Mouse (Mus musculus) MEL (cell line): Measurements from ENCODE around the gene Emx1. TPM values are rescaled to one million over a fixed set of nuclear protein-coding genes. Genes with fewer than 3 reads are reported as not detected.

Experiments used
- DNase-seq: peaks from one replicate; pipeline ENCODE4 v3.0.0; 2011; ENCODE audit warnings: low read depth, low spot score
- H3K27ac ChIP-seq: 2 replicates; pipeline ENCODE4 v1.5.1; 2012; ENCODE audit warnings: low read depth, mild to moderate bottlenecking, control low read depth, low read length, moderate library complexity; ENCODE audit not compliant: control insufficient read depth
- H3K27me3 ChIP-seq, 2 experiments: fragments of 150-350 bp in 1 of 2; sonication (generic) in 1 of 2; 2 replicates each; pipeline ENCODE4 v1.6.1; 2012; ENCODE audit warnings: low read length in 2 of 2, mild to moderate bottlenecking in 2 of 2, improper control_type of control experiment in 1 of 2, moderate library complexity in 1 of 2; ENCODE audit not compliant: insufficient read depth in 2 of 2, control insufficient read depth in 1 of 2
- H3K36me3 ChIP-seq, 2 experiments: 2 replicates each; pipeline ENCODE4 v1.6.1; 2012 to 2014; ENCODE audit warnings: low read length in 2 of 2, improper control_type of control experiment in 1 of 2, inconsistent platforms in 1 of 2, mild to moderate bottlenecking in 1 of 2; ENCODE audit not compliant: insufficient read depth in 2 of 2, control insufficient read depth in 1 of 2
- H3K4me1 ChIP-seq, 2 experiments: fragments of 150-350 bp in 1 of 2; sonication (generic) in 1 of 2; 2 replicates each; pipeline ENCODE4 v1.6.1; 2012; ENCODE audit warnings: low read length in 2 of 2, improper control_type of control experiment in 1 of 2, mild to moderate bottlenecking in 1 of 2; ENCODE audit not compliant: insufficient read depth in 2 of 2, control insufficient read depth in 1 of 2
- H3K4me3 ChIP-seq, 2 experiments: fragments of 150-350 bp in 1 of 2; sonication (generic) in 1 of 2; 2 replicates each; pipeline ENCODE4 v1.5.1; 2012; ENCODE audit warnings: low read depth in 2 of 2, low read length in 2 of 2, mild to moderate bottlenecking in 2 of 2, moderate library complexity in 2 of 2, control low read depth in 1 of 2, improper control_type of control experiment in 1 of 2; ENCODE audit not compliant: control insufficient read depth in 1 of 2, insufficient read depth in 1 of 2
- H3K79me2 ChIP-seq: 2 replicates; pipeline ENCODE4 v1.6.1; 2012; ENCODE audit warnings: mild to moderate bottlenecking, low read length, moderate library complexity; ENCODE audit not compliant: control insufficient read depth, poor library complexity, insufficient read depth
- H3K9ac ChIP-seq: 2 replicates; pipeline ENCODE4 v1.6.1; 2012; ENCODE audit warnings: low read depth, mild to moderate bottlenecking, control low read depth, low read length, moderate library complexity; ENCODE audit not compliant: control insufficient read depth, poor library complexity, severe bottlenecking
- H3K9me3 ChIP-seq: fragments of 150-350 bp; sonication (generic); replicated peaks from 2 replicates; pipeline ENCODE4 v1.6.1; 2012; ENCODE audit warnings: mild to moderate bottlenecking, low read length, improper control_type of control experiment, moderate library complexity; ENCODE audit not compliant: insufficient read depth
- BHLHE40 ChIP-seq: IDR thresholded peaks from 2 replicates; pipeline ENCODE4 v1.6.1; 2012; ENCODE audit warnings: low read depth, mild to moderate bottlenecking, inconsistent platforms, low read length, improper control_type of control experiment, borderline replicate concordance
- CHD1 ChIP-seq: IDR thresholded peaks from 2 replicates; pipeline ENCODE4 v1.6.1; 2012; ENCODE audit warnings: low read depth, mild to moderate bottlenecking, inconsistent platforms, low read length, improper control_type of control experiment
- E2F4 ChIP-seq: IDR thresholded peaks from 2 replicates; pipeline ENCODE4 v1.6.1; 2011; ENCODE audit warnings: low read depth, low read length, improper control_type of control experiment, borderline replicate concordance
- GABPA ChIP-seq: IDR thresholded peaks from 2 replicates; pipeline ENCODE4 v1.6.1; 2012; ENCODE audit warnings: low read depth, mild to moderate bottlenecking, inconsistent platforms, low read length, improper control_type of control experiment, moderate library complexity
- HCFC1 ChIP-seq: IDR thresholded peaks from 2 replicates; pipeline ENCODE4 v1.6.1; 2012; ENCODE audit warnings: low read depth, mild to moderate bottlenecking, inconsistent platforms, low read length, improper control_type of control experiment, moderate library complexity
- KAT2A ChIP-seq: conservative IDR thresholded peaks from 2 replicates; pipeline ENCODE4 v1.6.1; 2012; ENCODE audit warnings: low read depth, low read length, improper control_type of control experiment, inconsistent platforms
- MAFK ChIP-seq: IDR thresholded peaks from 2 replicates; pipeline ENCODE4 v1.6.1; 2011; ENCODE audit warnings: low read depth, mild to moderate bottlenecking, low read length, improper control_type of control experiment, borderline replicate concordance
- MAX ChIP-seq: IDR thresholded peaks from 2 replicates; pipeline ENCODE4 v1.6.1; 2011; ENCODE audit warnings: low read length, improper control_type of control experiment
- MYB ChIP-seq: IDR thresholded peaks from 2 replicates; pipeline ENCODE4 v1.6.1; 2011; ENCODE audit warnings: mild to moderate bottlenecking, low read depth, low read length, improper control_type of control experiment
- NELFE ChIP-seq: IDR thresholded peaks from 2 replicates; pipeline ENCODE4 v1.6.1; 2011; ENCODE audit warnings: low read depth, low read length, improper control_type of control experiment
- POLR2AphosphoS2 ChIP-seq: IDR thresholded peaks from 2 replicates; pipeline ENCODE4 v1.6.1; 2011; ENCODE audit warnings: low read length, improper control_type of control experiment
- POLR2AphosphoS5 ChIP-seq: IDR thresholded peaks from 2 replicates; pipeline ENCODE4 v1.6.1; 2012; ENCODE audit warnings: low read depth, borderline replicate concordance, mild to moderate bottlenecking, inconsistent platforms, low read length, moderate library complexity, mixed read lengths
- RAD21 ChIP-seq: IDR thresholded peaks from 2 replicates; pipeline ENCODE4 v1.6.1; 2011; ENCODE audit warnings: mild to moderate bottlenecking, low read depth, low read length, improper control_type of control experiment
- SIN3A ChIP-seq: IDR thresholded peaks from 2 replicates; pipeline ENCODE4 v1.6.1; 2012; ENCODE audit warnings: low read length, improper control_type of control experiment, inconsistent platforms
- TBP ChIP-seq: IDR thresholded peaks from 2 replicates; pipeline ENCODE4 v1.8.0; 2011; ENCODE audit warnings: low read depth, low read length, improper control_type of control experiment
- UBTF ChIP-seq: IDR thresholded peaks from 2 replicates; pipeline ENCODE4 v1.6.1; 2012; ENCODE audit warnings: low read depth, mild to moderate bottlenecking, inconsistent platforms, low read length, improper control_type of control experiment, moderate library complexity, borderline replicate concordance; ENCODE audit not compliant: insufficient read depth
- ZKSCAN1 ChIP-seq: IDR thresholded peaks from 2 replicates; pipeline ENCODE4 v1.6.1; 2012; ENCODE audit warnings: low read depth, mild to moderate bottlenecking, inconsistent platforms, low read length, improper control_type of control experiment, moderate library complexity
- ZNF384 ChIP-seq: IDR thresholded peaks from 2 replicates; pipeline ENCODE4 v1.6.1; 2012; ENCODE audit warnings: low read depth, mild to moderate bottlenecking, inconsistent platforms, low read length, improper control_type of control experiment
- polyA plus RNA-seq, 2 experiments: library from polyadenylated mRNA; stranded (reverse) in 1 of 2; unstranded in 1 of 2; fragments of >175 nt in 1 of 2; fragments of >200 nt in 1 of 2; gene quantifications; 2 replicates each; pipeline versions ENCODE4 v1.2.1 to v1.2.4; 2012; ENCODE audit warnings: low replicate concordance in 2 of 2, low read depth in 1 of 2; ENCODE audit not compliant: insufficient read length in 2 of 2, insufficient read depth in 1 of 2, missing spikeins in 1 of 2
- total RNA-seq: library from RNA; depleted of rRNA; stranded (reverse); fragments of 300-350 nt; gene quantifications from 2 replicates; pipeline ENCODE4 v1.2.3, GENCODE M21; 2012

The Emx1 gene
- total and polyA plus RNA-seq, 3 experiments = not detected

GRCm38 (mm10) chr6:85186033-85186743 is 1.1 kb upstream of the Emx1 start:
- Histone ChIP-seq H3K9me3 (no peaks in the 10 kb centered on the region), H3K4me3 (no peak overlapping the region), H3K27me3 (peaks cover 0 to 1% of the 10 kb centered on the region in 2 experiments; a peak in 3 of 4 replicates), H3K9ac (no peak overlapping the region), H3K4me1 (no peaks in the 10 kb centered on the region), H3K36me3 (no peaks in the 10 kb centered on the region), H3K79me2 (no peaks in the 10 kb centered on the region), H3K27ac (no peak overlapping the region)
- no peak for DNase-seq
- TF ChIP-seq E2F4 = no peak
- no peak for TF ChIP-seq RAD21
- TF ChIP-seq, all 39 proteins: peak for 0

- H3K79me2 ChIP-seq = no peaks in the 10 kb centered on the region
- TF ChIP-seq POLR2AphosphoS2 (no peak), TBP (no peak), POLR2AphosphoS5 (no peak), NELFE (no peak), CHD1 (no peak)
- no peak for DNase-seq
- H3K9ac ChIP-seq = no peak overlapping the region
- H3K27ac ChIP-seq = no peak overlapping the region
- H3K9me3 ChIP-seq = no peaks in the 10 kb centered on the region
- no peaks in the 10 kb centered on the region for H3K4me1 ChIP-seq
- H3K27me3 ChIP-seq = no peaks in the 10 kb centered on the region; a peak in 1 of 4 replicates
- H3K36me3 ChIP-seq = no peaks in the 10 kb centered on the region
- no peak overlapping the region for H3K4me3 ChIP-seq
These were observed 536 bp upstream of the Emx1 start for GRCm38 (mm10) chr6:85186744-85187059.

- DNase-seq = no peak
- Histone ChIP-seq H3K4me3 (no peak overlapping the region), H3K9me3 (no peaks in the 10 kb centered on the region), H3K27ac (no peak overlapping the region), H3K36me3 (no peaks in the 10 kb centered on the region), H3K4me1 (no peaks in the 10 kb centered on the region), H3K9ac (no peak overlapping the region)
- TF ChIP-seq ZKSCAN1 (no peak), HCFC1 (no peak), POLR2AphosphoS2 (no peak), MAX (no peak), MAFK (no peak), BHLHE40 (no peak), MYB (no peak), ZNF384 (no peak), RAD21 (no peak), SIN3A (no peak), UBTF (no peak), GABPA (no peak), KAT2A (no peak)
- TF ChIP-seq, all 39 proteins: peak for 0
- Histone ChIP-seq H3K79me2 (no peaks in the 10 kb centered on the region), H3K27me3 (no peaks in the 10 kb centered on the region; a peak in 1 of 4 replicates)
These were observed 1.2 kb downstream of the Emx1 start for GRCm38 (mm10) chr6:85188256-85189110.
